Mouse (Mus musculus) G1E (cell line): Measurements from ENCODE around the gene Tvp23b. TPM values are rescaled to one million over a fixed set of nuclear protein-coding genes. Genes with fewer than 3 reads are reported as not detected.

Experiments used
- ATAC-seq: 2 replicates; pipeline ENCODE4 v1.8.0; 2016; ENCODE audit warnings: mild to moderate bottlenecking; ENCODE audit not compliant: insufficient number of reproducible peaks, poor library complexity, low FRiP score, severe bottlenecking; ENCODE audit errors: extremely low read depth
- DNase-seq: peaks from one replicate; pipeline ENCODE4 v3.0.0; 2012; ENCODE audit warnings: low spot score
- H3K27me3 ChIP-seq: 2 replicates; pipeline ENCODE4 v1.6.1; 2012; ENCODE audit warnings: mild to moderate bottlenecking, low read length, inconsistent platforms; ENCODE audit not compliant: insufficient read depth
- H3K36me3 ChIP-seq: replicated peaks from 2 replicates; pipeline ENCODE3; 2012; ENCODE audit warnings: mild to moderate bottlenecking, inconsistent platforms
- H3K4me1 ChIP-seq: 2 replicates; pipeline ENCODE4 v1.6.1; 2012; ENCODE audit warnings: low read depth, low read length, inconsistent platforms, mixed read lengths; ENCODE audit not compliant: insufficient read depth
- H3K4me3 ChIP-seq: 2 replicates; pipeline ENCODE4 v1.5.1; 2012; ENCODE audit warnings: low read depth, mild to moderate bottlenecking, inconsistent platforms, low read length, moderate library complexity, mixed read lengths
- H3K9me3 ChIP-seq: replicated peaks from 2 replicates; pipeline ENCODE4 v1.6.1; 2012; ENCODE audit warnings: inconsistent platforms
- CTCF ChIP-seq: IDR thresholded peaks from 2 replicates; pipeline ENCODE4 v1.5.1; 2012; ENCODE audit warnings: low read depth, low read length, inconsistent platforms, mixed read lengths
- GATA1 ChIP-seq: IDR thresholded peaks from 2 replicates; pipeline ENCODE4 v1.6.1; 2012; ENCODE audit warnings: borderline replicate concordance, low read length, inconsistent platforms, mixed read lengths
- GATA2 ChIP-seq: IDR thresholded peaks from 2 replicates; pipeline ENCODE4 v1.6.1; 2012; ENCODE audit warnings: low read depth, low read length, inconsistent platforms, borderline replicate concordance
- POLR2AphosphoS5 ChIP-seq: IDR thresholded peaks from 2 replicates; pipeline ENCODE4 v1.6.1; 2012; ENCODE audit warnings: low read depth, low read length, inconsistent platforms; ENCODE audit not compliant: insufficient replicate concordance
- TAL1 ChIP-seq: conservative IDR thresholded peaks from 2 replicates; pipeline ENCODE4 v1.6.1; 2012; ENCODE audit warnings: low read depth, low read length, inconsistent platforms, mixed read lengths
- polyA plus RNA-seq: library from polyadenylated mRNA; stranded (reverse); fragments of >175 nt; gene quantifications from 2 replicates; pipeline ENCODE4 v1.2.3, GENCODE M21; 2012
- total RNA-seq, 2 experiments: library from RNA; stranded (forward) in 1 of 2; stranded (reverse) in 1 of 2; fragments of 200-1000 nt in 1 of 2; fragments of >200 nt in 1 of 2; fragmentation: Nextera tagmentation in 1 of 2; gene quantifications; 2 replicates each; pipeline ENCODE4 v1.2.3; 2014 to 2017

Gene Tvp23b
- total and polyA plus RNA-seq, 3 experiments, result 3.3 to 53.7 (median 24.8) TPM

GRCm38 (mm10) chr11:62940176-62940575, 60.9 kb downstream of the Tvp23b start:
- no peaks in the 10 kb centered on the region; the same call in 1 of the 2 replicates for H3K27me3 ChIP-seq
- TF ChIP-seq CTCF, result no peak
- TF ChIP-seq POLR2AphosphoS5, result no peak
- no peak for TF ChIP-seq GATA1
- no peak for TF ChIP-seq TAL1
- no peak for TF ChIP-seq GATA2
- H3K4me3 ChIP-seq, result no peak overlapping the region
- H3K4me1 ChIP-seq, result no peaks in the 10 kb centered on the region
- no peaks in the 10 kb centered on the region for H3K9me3 ChIP-seq
- DNase-seq, result no peak
- H3K36me3 ChIP-seq, result no peaks in the 10 kb centered on the region
- no peak for ATAC-seq

- no peak for DNase-seq
- no peak overlapping the region for H3K4me3 ChIP-seq
- H3K4me1 ChIP-seq, result no peaks in the 10 kb centered on the region
- no peaks in the 10 kb centered on the region; the same call in 1 of the 2 replicates for H3K27me3 ChIP-seq
- no peaks in the 10 kb centered on the region for H3K36me3 ChIP-seq
- TF ChIP-seq GATA1 (no peak), TAL1 (no peak), GATA2 (no peak), POLR2AphosphoS5 (no peak), CTCF (no peak)
- no peaks in the 10 kb centered on the region for H3K9me3 ChIP-seq
- no peak for ATAC-seq
Observed at GRCm38 (mm10) chr11:62943538-62943937, 64.3 kb downstream of the Tvp23b start.

- no peaks in the 10 kb centered on the region for H3K4me1 ChIP-seq
- H3K27me3 ChIP-seq, result peaks cover 2% of the 10 kb centered on the region; the same call in 1 of the 2 replicates
- ATAC-seq, result no peak
- no peaks in the 10 kb centered on the region for H3K36me3 ChIP-seq
- TF ChIP-seq CTCF, result no peak
- TF ChIP-seq GATA2, result no peak
- no peak for TF ChIP-seq GATA1
- no peak for TF ChIP-seq POLR2AphosphoS5
- TF ChIP-seq TAL1, result no peak
- no peaks in the 10 kb centered on the region for H3K9me3 ChIP-seq
- DNase-seq, result no peak
- no peak overlapping the region for H3K4me3 ChIP-seq
Observed at GRCm38 (mm10) chr11:62945514-62945913, 66.3 kb downstream of the Tvp23b start.

GRCm38 (mm10) chr11:62949548-62949947, 70.3 kb downstream of the Tvp23b start:
- TF ChIP-seq TAL1 (no peak), CTCF (no peak), POLR2AphosphoS5 (no peak), GATA2 (no peak), GATA1 (no peak)
- Histone ChIP-seq H3K4me1 (no peaks in the 10 kb centered on the region), H3K4me3 (no peak overlapping the region), H3K36me3 (no peaks in the 10 kb centered on the region), H3K9me3 (no peaks in the 10 kb centered on the region), H3K27me3 (peaks cover 2% of the 10 kb centered on the region; the same call in 1 of the 2 replicates)
- DNase-seq, result no peak
- ATAC-seq, result no peak

- Histone ChIP-seq H3K4me3 (no peak within 1 kb of the TSS), H3K36me3 (no peaks in the 10 kb centered on the region), H3K4me1 (no peaks in the 10 kb centered on the region), H3K9me3 (no peaks in the 10 kb centered on the region), H3K27me3 (peaks cover 4% of the 10 kb centered on the region)
- ATAC-seq, result no peak
- DNase-seq, result no peak
- no peak for TF ChIP-seq GATA2
Observed at GRCm38 (mm10) chr11:62951012-62951411, 71.8 kb downstream of the Tvp23b start, which contains the start of gene Cdrt4. Gene Cdrt4, plus strand, starts transcription at chr11:62951193.

- H3K9me3 ChIP-seq, result no peaks in the 10 kb centered on the region
- H3K36me3 ChIP-seq, result no peaks in the 10 kb centered on the region
- TF ChIP-seq POLR2AphosphoS5 (no peak), TAL1 (no peak), GATA1 (no peak), CTCF (no peak), GATA2 (no peak)
- DNase-seq, result no peak
- H3K27me3 ChIP-seq, result peaks cover 2% of the 10 kb centered on the region; the same call in 1 of the 2 replicates
- ATAC-seq, result no peak
- no peaks in the 10 kb centered on the region; the same call in 1 of the 2 replicates for H3K4me1 ChIP-seq
- no peak overlapping the region for H3K4me3 ChIP-seq
Observed at GRCm38 (mm10) chr11:62954766-62955165, 75.5 kb downstream of the Tvp23b start.

- Histone ChIP-seq H3K9me3 (no peaks in the 10 kb centered on the region), H3K36me3 (no peaks in the 10 kb centered on the region), H3K4me3 (no peak overlapping the region), H3K4me1 (no peaks in the 10 kb centered on the region; the same call in 1 of the 2 replicates), H3K27me3 (peaks cover 2% of the 10 kb centered on the region; the same call in 1 of the 2 replicates)
- ATAC-seq (no peak), DNase-seq (no peak)
- TF ChIP-seq TAL1, result no peak
- TF ChIP-seq GATA2, result no peak
- no peak for TF ChIP-seq CTCF
- no peak for TF ChIP-seq GATA1
- no peak for TF ChIP-seq POLR2AphosphoS5
Observed at GRCm38 (mm10) chr11:62955186-62955585, 75.9 kb downstream of the Tvp23b start.
